Mouse (Mus musculus) liver, embryonic 16.5 days (tissue): ENCODE measurements around the gene Grm3. TPM values are rescaled to one million over a fixed set of nuclear protein-coding genes. Genes with fewer than 3 reads are reported as not detected.

Experiments used
- ATAC-seq: fragments of 200-750 bp; cut with Nextera tagmentation; 2 replicates; pipeline ENCODE4 v1.8.0; 2017; ENCODE audit warnings: low read depth, mild to moderate bottlenecking, moderate number of reproducible peaks, moderate library complexity
- H3K27ac ChIP-seq: fragments of 300-500 bp; sonication (generic); 2 replicates; pipeline ENCODE4 v1.5.1; 2014; ENCODE audit warnings: mild to moderate bottlenecking, low read length
- H3K27me3 ChIP-seq: fragments of 300-500 bp; sonication (generic); 2 replicates; pipeline ENCODE4 v1.6.1; 2014; ENCODE audit warnings: low read depth, low read length, mixed read lengths; ENCODE audit not compliant: control insufficient read depth, insufficient read depth
- H3K36me3 ChIP-seq: fragments of 300-500 bp; sonication (generic); 2 replicates; pipeline ENCODE4 v1.6.1; 2014; ENCODE audit warnings: mild to moderate bottlenecking; ENCODE audit not compliant: control insufficient read depth, insufficient read depth
- H3K4me1 ChIP-seq: fragments of 300-500 bp; sonication (generic); 2 replicates; pipeline ENCODE4 v1.6.1; 2014; ENCODE audit warnings: low read depth, low read length, mixed read lengths; ENCODE audit not compliant: control insufficient read depth
- H3K4me2 ChIP-seq: fragments of 300-500 bp; sonication (generic); 2 replicates; pipeline ENCODE4 v1.6.1; 2014; ENCODE audit warnings: low read depth, low read length, mixed read lengths
- H3K4me3 ChIP-seq: fragments of 300-500 bp; sonication (generic); 2 replicates; pipeline ENCODE4 v1.5.1; 2014; ENCODE audit warnings: low read depth, mild to moderate bottlenecking, low read length
- H3K9ac ChIP-seq: fragments of 300-500 bp; sonication (generic); 2 replicates; pipeline ENCODE4 v1.6.1; 2014; ENCODE audit warnings: low read depth, low read length
- H3K9me3 ChIP-seq: fragments of 300-500 bp; sonication (generic); replicated peaks from 2 replicates; pipeline ENCODE4 v1.6.1; 2016; ENCODE audit warnings: low read length; ENCODE audit not compliant: control insufficient read depth
- WGBS: fragments of 180-500 bp; shearing (Covaris S2); extraction: QIAGEN DNeasy Blood & Tissue Kit; methylation state at CpG from one replicate; pipeline ENCODE4 v1.1.7; 2014; ENCODE audit not compliant: insufficient replicate concordance; 5-methylcytosine and 5-hydroxymethylcytosine counted together
- polyA plus RNA-seq: library from polyadenylated mRNA; unstranded; fragments of >200 nt; fragmentation: Nextera tagmentation; extraction: Ambion mirVana; gene quantifications from 2 replicates; pipeline ENCODE4 v1.2.1, GENCODE M21; 2015

Gene Grm3
- 0.05 TPM in 2 replicates for polyA plus RNA-seq

DNA sequence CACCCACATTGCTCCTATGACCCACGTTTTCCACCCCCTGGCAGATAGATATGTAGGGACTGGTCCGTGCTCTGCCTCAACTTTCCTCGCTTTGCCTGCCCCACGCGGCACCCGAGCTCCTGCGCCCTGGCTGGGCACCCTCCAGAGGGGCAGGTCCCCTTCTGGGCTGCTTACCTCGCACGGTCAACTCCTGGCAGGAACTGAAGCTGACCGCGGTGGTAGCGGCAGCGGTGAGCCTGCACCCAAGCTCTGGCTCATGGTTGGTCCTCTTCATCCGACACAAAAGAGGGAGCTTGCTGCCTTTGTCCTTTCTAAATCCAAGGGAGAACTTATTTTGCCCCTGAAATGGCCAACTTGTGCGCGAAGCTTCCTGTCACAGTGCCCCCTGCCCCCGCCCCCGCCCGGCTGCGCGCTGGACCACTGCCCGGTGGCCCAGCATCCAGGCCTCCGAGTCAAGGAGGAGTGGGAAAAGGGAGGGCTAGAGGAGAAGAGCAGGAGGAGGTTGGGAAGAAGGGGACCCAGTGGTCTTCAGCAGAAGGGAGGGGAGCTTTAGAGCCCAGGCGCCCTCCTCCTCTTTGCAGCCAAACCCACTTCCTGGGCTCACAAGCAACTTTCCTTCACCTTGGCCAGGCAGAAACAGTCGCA, at the start of gene Grm3:
Grm3 (minus strand) TSS at position 215 of the 645 bp plus-strand sequence.
- Histone ChIP-seq H3K27me3 (peaks cover 14% of the 10 kb centered on the region), H3K27ac (no peak within 1 kb of the TSS), H3K9ac (no peak within 1 kb of the TSS), H3K4me1 (no peaks in the 10 kb centered on the region), H3K4me3 (no peak within 1 kb of the TSS), H3K4me2 (no peak within 1 kb of the TSS), H3K9me3 (no peaks in the 10 kb centered on the region), H3K36me3 (no peaks in the 10 kb centered on the region)
- ATAC-seq = no peak
- 3% methylated on average over 25 of the region's 25 CpGs for WGBS

DNA sequence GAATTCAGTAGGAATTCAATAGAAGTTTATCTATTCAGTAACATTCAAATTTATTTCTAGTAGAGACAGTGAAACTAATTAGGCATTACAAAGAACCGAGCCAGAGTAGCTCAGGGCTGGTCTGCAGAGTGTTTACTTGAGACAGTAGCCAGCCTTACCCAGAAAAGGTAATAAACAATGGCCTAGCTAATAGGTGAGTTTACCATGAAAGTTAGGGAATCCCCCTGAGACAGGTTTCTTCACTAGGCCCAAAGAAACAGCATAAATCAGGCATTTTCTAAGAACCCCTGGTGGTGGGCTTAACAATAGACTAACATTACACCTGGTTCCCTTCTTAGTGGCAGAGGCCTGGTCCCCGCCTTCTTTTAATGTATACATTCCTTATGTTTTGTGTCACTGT, 30.8 kb upstream of the Grm3 start:
- Histone ChIP-seq H3K4me2 (no peak overlapping the region), H3K36me3 (no peaks in the 10 kb centered on the region), H3K27me3 (no peaks in the 10 kb centered on the region), H3K4me1 (no peaks in the 10 kb centered on the region), H3K27ac (no peak overlapping the region), H3K4me3 (no peak overlapping the region), H3K9ac (no peak overlapping the region), H3K9me3 (no peaks in the 10 kb centered on the region)
- ATAC-seq = no peak
- WGBS = 52% methylated on average over 2 of the region's 2 CpGs

GRCm38 (mm10) chr5:9748184-9748583, 23.2 kb upstream of the Grm3 start:
- 64% methylated on average over 5 of the region's 5 CpGs for WGBS
- Histone ChIP-seq H3K27me3 (no peaks in the 10 kb centered on the region), H3K9me3 (no peaks in the 10 kb centered on the region; the same call in 1 of the 2 replicates), H3K36me3 (no peaks in the 10 kb centered on the region), H3K9ac (no peak overlapping the region), H3K27ac (no peak overlapping the region), H3K4me2 (no peak overlapping the region), H3K4me3 (no peak overlapping the region), H3K4me1 (no peaks in the 10 kb centered on the region)
- ATAC-seq = no peak

GRCm38 (mm10) chr5:9744120-9744519, 19.1 kb upstream of the Grm3 start:
- Histone ChIP-seq H3K4me2 (no peak overlapping the region), H3K36me3 (no peaks in the 10 kb centered on the region), H3K9ac (no peak overlapping the region), H3K4me3 (no peak overlapping the region), H3K4me1 (no peaks in the 10 kb centered on the region), H3K9me3 (no peaks in the 10 kb centered on the region; the same call in 1 of the 2 replicates), H3K27ac (no peak overlapping the region), H3K27me3 (no peaks in the 10 kb centered on the region)
- ATAC-seq = no peak
- WGBS = 68% methylated on average over 5 of the region's 5 CpGs

- H3K4me1 ChIP-seq = no peaks in the 10 kb centered on the region
- H3K27ac ChIP-seq = no peak overlapping the region
- 2% methylated on average over 22 of the region's 22 CpGs for WGBS
- ATAC-seq = no peak
- H3K9ac ChIP-seq = no peak overlapping the region
- no peak overlapping the region for H3K4me2 ChIP-seq
- H3K4me3 ChIP-seq = no peak overlapping the region
- H3K36me3 ChIP-seq = no peaks in the 10 kb centered on the region
- no peaks in the 10 kb centered on the region for H3K9me3 ChIP-seq
- peaks cover 14% of the 10 kb centered on the region for H3K27me3 ChIP-seq
Measured at GRCm38 (mm10) chr5:9725601-9726268, 765 bp upstream of the Grm3 start.

- no peaks in the 10 kb centered on the region for H3K9me3 ChIP-seq
- no peak overlapping the region for H3K4me2 ChIP-seq
- WGBS = 8% methylated on average over 13 of the region's 13 CpGs
- H3K4me3 ChIP-seq = no peak overlapping the region
- no peaks in the 10 kb centered on the region for H3K4me1 ChIP-seq
- H3K9ac ChIP-seq = no peak overlapping the region
- H3K36me3 ChIP-seq = no peaks in the 10 kb centered on the region
- H3K27me3 ChIP-seq = peaks cover 14% of the 10 kb centered on the region
- H3K27ac ChIP-seq = no peak overlapping the region
- no peak for ATAC-seq
Measured at GRCm38 (mm10) chr5:9724287-9724955, 549 bp downstream of the Grm3 start.

GRCm38 (mm10) chr5:9721136-9721535, 3.8 kb downstream of the Grm3 start:
- H3K27ac ChIP-seq = no peak overlapping the region
- no peaks in the 10 kb centered on the region for H3K9me3 ChIP-seq
- H3K27me3 ChIP-seq = peaks cover 14% of the 10 kb centered on the region
- no peak overlapping the region for H3K9ac ChIP-seq
- no peaks in the 10 kb centered on the region for H3K4me1 ChIP-seq
- no peak overlapping the region for H3K4me2 ChIP-seq
- H3K4me3 ChIP-seq = no peak overlapping the region
- no peak for ATAC-seq
- H3K36me3 ChIP-seq = no peaks in the 10 kb centered on the region

DNA sequence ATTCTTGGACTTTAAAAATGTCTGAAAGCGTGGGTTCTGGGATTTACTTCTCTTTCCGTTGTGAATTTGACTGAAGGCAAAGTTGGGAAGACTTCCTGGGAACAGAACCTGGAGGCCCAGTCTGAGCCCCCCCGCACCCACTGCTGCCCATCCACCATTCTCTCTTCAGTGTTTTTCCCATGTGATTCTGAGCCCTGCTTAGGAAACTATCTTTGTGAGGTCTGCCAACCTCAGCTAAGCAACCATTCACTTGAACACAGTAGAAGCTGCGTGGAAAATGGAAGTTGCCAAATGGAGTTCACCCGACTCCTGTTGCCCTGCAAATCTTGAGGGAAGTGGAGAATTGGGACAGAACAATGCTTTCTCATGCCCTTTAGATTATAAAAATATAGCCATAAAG, 8.7 kb downstream of the Grm3 start:
- no peak overlapping the region for H3K4me2 ChIP-seq
- WGBS = 63% methylated on average over 5 of the region's 5 CpGs
- ATAC-seq = no peak
- no peaks in the 10 kb centered on the region for H3K9me3 ChIP-seq
- H3K4me3 ChIP-seq = no peak overlapping the region
- H3K36me3 ChIP-seq = no peaks in the 10 kb centered on the region
- no peaks in the 10 kb centered on the region for H3K27me3 ChIP-seq
- no peak overlapping the region for H3K27ac ChIP-seq
- no peak overlapping the region for H3K9ac ChIP-seq
- H3K4me1 ChIP-seq = no peaks in the 10 kb centered on the region

DNA sequence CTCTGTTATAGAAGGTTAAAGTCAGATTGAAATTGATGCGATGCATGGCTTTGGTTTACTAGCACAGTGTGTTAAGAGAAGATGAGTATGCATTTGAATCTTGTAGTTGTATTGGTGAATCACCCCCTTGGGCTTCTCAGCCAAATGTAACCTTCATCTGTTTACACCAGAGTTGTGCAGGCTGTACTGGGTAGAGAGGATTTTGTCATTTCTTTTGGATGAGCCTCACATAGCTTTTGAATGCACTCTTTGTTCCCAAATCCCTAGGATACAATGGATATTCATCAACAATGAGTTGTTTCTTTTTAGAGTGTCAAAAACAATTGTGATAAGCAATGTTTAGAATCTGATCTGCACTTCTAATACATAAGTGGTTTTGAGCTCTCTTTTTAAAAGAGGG, 17.9 kb downstream of the Grm3 start:
- no peaks in the 10 kb centered on the region for H3K27me3 ChIP-seq
- H3K27ac ChIP-seq = no peak overlapping the region
- no peaks in the 10 kb centered on the region for H3K4me1 ChIP-seq
- no peaks in the 10 kb centered on the region for H3K9me3 ChIP-seq
- no peak overlapping the region for H3K4me3 ChIP-seq
- no peak overlapping the region for H3K4me2 ChIP-seq
- ATAC-seq = no peak
- H3K9ac ChIP-seq = no peak overlapping the region
- WGBS = 70% methylated on average over 1 of the region's 1 CpGs
- H3K36me3 ChIP-seq = no peaks in the 10 kb centered on the region
